Mouse (Mus musculus): ENCODE measurements at regions not wholly inside any gene's neighbourhood (a gene's known extent, or its start where the extent isn't known, plus 50 kb on each side); places are given as distances from the start of the nearest gene placed in this dataset.

DNA sequence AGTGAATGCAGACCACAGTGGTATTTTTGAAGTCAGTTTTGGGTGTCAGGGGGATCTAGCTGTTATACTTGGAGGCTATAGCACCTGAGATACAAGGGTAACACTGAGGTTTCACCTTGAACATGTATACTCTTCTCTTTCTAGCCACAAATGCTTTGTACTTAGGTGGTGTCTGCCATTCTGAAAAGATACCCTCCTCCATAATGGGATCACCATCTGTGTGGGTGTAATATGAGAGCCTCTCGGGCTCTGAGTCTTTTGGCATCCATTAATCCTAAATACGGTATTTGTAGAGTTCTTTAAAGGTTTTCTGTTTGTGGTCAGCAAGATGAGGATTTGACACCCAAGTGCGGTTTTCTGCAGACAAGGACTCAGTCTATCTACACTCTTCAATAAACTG, 295.7 kb downstream of the Klf6 start:
- TF ChIP-seq TCF12 (IDR thresholded peaks at IDR 0.05; ENCODE audit: insufficient read depth, poor library complexity, severe bottlenecking): no peak
- no peak for TF ChIP-seq E2F4 (IDR thresholded peaks at IDR 0.05; ENCODE audit: insufficient read depth)
- TF ChIP-seq MYOD1 (IDR thresholded peaks at IDR 0.05; ENCODE audit: control insufficient read depth in 1 of 3, insufficient read length in 2 of 3, low read depth in 2 of 3): no peak
- TF ChIP-seq POLR2A (IDR thresholded peaks at IDR 0.05; ENCODE audit: insufficient read length, low read depth): no peak
- no peak for TF ChIP-seq USF1 (IDR thresholded peaks at IDR 0.05; ENCODE audit: low read depth)
- no peak for TF ChIP-seq MAX (IDR thresholded peaks at IDR 0.05; ENCODE audit: low read depth)
- TF ChIP-seq TCF3 (IDR thresholded peaks at IDR 0.05; ENCODE audit: insufficient read length, low read depth): no peak
- no peak for TF ChIP-seq SRF (IDR thresholded peaks at IDR 0.05; ENCODE audit: control insufficient read depth, insufficient read length, low read depth)
- TF ChIP-seq REST (IDR thresholded peaks at IDR 0.05; ENCODE audit: insufficient read depth, insufficient read length): no peak
- no peak for TF ChIP-seq POLR2AphosphoS2 (IDR thresholded peaks at IDR 0.05; ENCODE audit: insufficient read length, low read depth)
- TF ChIP-seq CEBPB (IDR thresholded peaks at IDR 0.05; ENCODE audit: insufficient read depth, poor library complexity, severe bottlenecking): no peak
- no peak for TF ChIP-seq MYOG (IDR thresholded peaks at IDR 0.05; ENCODE audit: control insufficient read depth in 1 of 3, insufficient read depth in 1 of 3, insufficient read length in 2 of 3, low read depth in 2 of 3)
- no peaks in the 10 kb centered on the region for H3K36me3 ChIP-seq (ENCODE audit: control insufficient read depth, insufficient read depth)
- no peaks in the 10 kb centered on the region for H3K27me3 ChIP-seq (ENCODE audit: control insufficient read depth, insufficient read depth, insufficient read length)
- peak overlapping the region; percentile 24 for H3K4me2 ChIP-seq (ENCODE audit: low read depth)
- no peak overlapping the region for H3K4me3 ChIP-seq
- no peak overlapping the region for H3ac ChIP-seq (ENCODE audit: control insufficient read depth, insufficient read length)
- H3K79me2 ChIP-seq (ENCODE audit: control insufficient read depth, insufficient read depth): no peaks in the 10 kb centered on the region

DNA sequence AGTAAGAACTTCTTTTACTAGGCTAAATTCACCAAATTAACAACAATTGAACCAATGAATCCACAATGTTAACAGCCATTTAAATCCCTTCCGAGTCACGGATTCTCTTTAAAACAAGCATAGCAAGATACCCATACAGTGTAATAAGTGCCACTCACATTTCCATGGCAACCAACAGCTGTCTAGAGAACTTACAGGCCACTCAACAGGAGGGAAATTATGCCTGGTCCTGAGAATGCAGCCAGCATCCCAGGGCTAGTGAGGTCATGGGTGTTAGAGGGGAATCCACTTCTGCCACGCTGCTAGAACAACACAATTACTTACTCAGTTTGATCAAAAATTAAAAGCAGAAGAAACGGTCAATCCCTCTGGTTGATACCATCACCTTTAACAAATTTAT, 296.7 kb downstream of the Klf6 start:
- Histone ChIP-seq H3ac (ENCODE audit: control insufficient read depth, insufficient read length) (no peak overlapping the region), H3K4me3 (no peak overlapping the region), H3K27me3 (ENCODE audit: control insufficient read depth, insufficient read depth, insufficient read length) (no peaks in the 10 kb centered on the region), H3K79me2 (ENCODE audit: control insufficient read depth, insufficient read depth) (no peaks in the 10 kb centered on the region), H3K4me2 (ENCODE audit: low read depth) (no peak overlapping the region), H3K36me3 (ENCODE audit: control insufficient read depth, insufficient read depth) (no peaks in the 10 kb centered on the region)
- no peak for TF ChIP-seq MAX (IDR thresholded peaks at IDR 0.05; ENCODE audit: low read depth)

- Histone ChIP-seq H3ac (ENCODE audit: control insufficient read depth, insufficient read length) (no peak overlapping the region), H3K4me2 (ENCODE audit: low read depth) (no peak overlapping the region), H3K36me3 (ENCODE audit: control insufficient read depth, insufficient read depth) (no peaks in the 10 kb centered on the region), H3K79me2 (ENCODE audit: control insufficient read depth, insufficient read depth) (no peaks in the 10 kb centered on the region), H3K4me3 (no peak overlapping the region), H3K27me3 (ENCODE audit: control insufficient read depth, insufficient read depth, insufficient read length) (no peaks in the 10 kb centered on the region)
- no peak for TF ChIP-seq MAX (IDR thresholded peaks at IDR 0.05; ENCODE audit: low read depth)
- no peak for TF ChIP-seq POLR2AphosphoS2 (IDR thresholded peaks at IDR 0.05; ENCODE audit: insufficient read length, low read depth)
- no peak for TF ChIP-seq SRF (IDR thresholded peaks at IDR 0.05; ENCODE audit: control insufficient read depth, insufficient read length, low read depth)
- TF ChIP-seq TCF12 (IDR thresholded peaks at IDR 0.05; ENCODE audit: insufficient read depth, poor library complexity, severe bottlenecking): no peak
- TF ChIP-seq REST (IDR thresholded peaks at IDR 0.05; ENCODE audit: insufficient read depth, insufficient read length): no peak
- no peak for TF ChIP-seq TCF3 (IDR thresholded peaks at IDR 0.05; ENCODE audit: insufficient read length, low read depth)
- no peak for TF ChIP-seq MYOG (IDR thresholded peaks at IDR 0.05; ENCODE audit: control insufficient read depth in 1 of 3, insufficient read depth in 1 of 3, insufficient read length in 2 of 3, low read depth in 2 of 3)
- TF ChIP-seq USF1 (IDR thresholded peaks at IDR 0.05; ENCODE audit: low read depth): no peak
- no peak for TF ChIP-seq MYOD1 (IDR thresholded peaks at IDR 0.05; ENCODE audit: control insufficient read depth in 1 of 3, insufficient read length in 2 of 3, low read depth in 2 of 3)
- TF ChIP-seq POLR2A (IDR thresholded peaks at IDR 0.05; ENCODE audit: insufficient read length, low read depth): no peak
- TF ChIP-seq CEBPB (IDR thresholded peaks at IDR 0.05; ENCODE audit: insufficient read depth, poor library complexity, severe bottlenecking): no peak
- no peak for TF ChIP-seq E2F4 (IDR thresholded peaks at IDR 0.05; ENCODE audit: insufficient read depth)
Measured at GRCm38 (mm10) chr13:6159412-6159811, 298.1 kb downstream of the Klf6 start.

- no peak for TF ChIP-seq POLR2A (IDR thresholded peaks at IDR 0.05; ENCODE audit: insufficient read length, low read depth)
- no peak for TF ChIP-seq MAX (IDR thresholded peaks at IDR 0.05; ENCODE audit: low read depth)
- no peak for TF ChIP-seq MYOG (IDR thresholded peaks at IDR 0.05; ENCODE audit: control insufficient read depth in 1 of 3, insufficient read depth in 1 of 3, insufficient read length in 2 of 3, low read depth in 2 of 3)
- TF ChIP-seq USF1 (IDR thresholded peaks at IDR 0.05; ENCODE audit: low read depth): no peak
- no peak for TF ChIP-seq TCF12 (IDR thresholded peaks at IDR 0.05; ENCODE audit: insufficient read depth, poor library complexity, severe bottlenecking)
- no peak for TF ChIP-seq TCF3 (IDR thresholded peaks at IDR 0.05; ENCODE audit: insufficient read length, low read depth)
- TF ChIP-seq POLR2AphosphoS2 (IDR thresholded peaks at IDR 0.05; ENCODE audit: insufficient read length, low read depth): no peak
- no peak for TF ChIP-seq SRF (IDR thresholded peaks at IDR 0.05; ENCODE audit: control insufficient read depth, insufficient read length, low read depth)
- no peak for TF ChIP-seq CEBPB (IDR thresholded peaks at IDR 0.05; ENCODE audit: insufficient read depth, poor library complexity, severe bottlenecking)
- no peak for TF ChIP-seq E2F4 (IDR thresholded peaks at IDR 0.05; ENCODE audit: insufficient read depth)
- Histone ChIP-seq H3K4me2 (ENCODE audit: low read depth) (peak overlapping the region; percentile 27), H3K4me3 (no peak overlapping the region), H3K79me2 (ENCODE audit: control insufficient read depth, insufficient read depth) (no peaks in the 10 kb centered on the region), H3ac (ENCODE audit: control insufficient read depth, insufficient read length) (no peak overlapping the region), H3K27me3 (ENCODE audit: control insufficient read depth, insufficient read depth, insufficient read length) (no peaks in the 10 kb centered on the region), H3K36me3 (ENCODE audit: control insufficient read depth, insufficient read depth) (no peaks in the 10 kb centered on the region)
Measured at GRCm38 (mm10) chr13:6165916-6166315, 304.6 kb downstream of the Klf6 start.

- TF ChIP-seq E2F4 (IDR thresholded peaks at IDR 0.05; ENCODE audit: insufficient read depth): no peak
- no peak for TF ChIP-seq MAX (IDR thresholded peaks at IDR 0.05; ENCODE audit: low read depth)
- peak; percentile 86 for TF ChIP-seq CEBPB (IDR thresholded peaks at IDR 0.05; ENCODE audit: insufficient read depth, poor library complexity, severe bottlenecking)
- no peak for TF ChIP-seq POLR2AphosphoS2 (IDR thresholded peaks at IDR 0.05; ENCODE audit: insufficient read length, low read depth)
- TF ChIP-seq MYOG (IDR thresholded peaks at IDR 0.05; ENCODE audit: control insufficient read depth in 1 of 3, insufficient read depth in 1 of 3, insufficient read length in 2 of 3, low read depth in 2 of 3): peak in 1 of 3 experiments; percentile 51
- TF ChIP-seq REST (IDR thresholded peaks at IDR 0.05; ENCODE audit: insufficient read depth, insufficient read length): no peak
- TF ChIP-seq MYOD1 (IDR thresholded peaks at IDR 0.05; ENCODE audit: control insufficient read depth in 1 of 3, insufficient read length in 2 of 3, low read depth in 2 of 3): peak in 2 of 3 experiments; percentile 5 to 23
- H3K4me3 ChIP-seq: no peak overlapping the region
- no peaks in the 10 kb centered on the region for H3K79me2 ChIP-seq (ENCODE audit: control insufficient read depth, insufficient read depth)
- H3ac ChIP-seq (ENCODE audit: control insufficient read depth, insufficient read length): no peak overlapping the region
- H3K36me3 ChIP-seq (ENCODE audit: control insufficient read depth, insufficient read depth): no peaks in the 10 kb centered on the region
- H3K4me2 ChIP-seq (ENCODE audit: low read depth): peak overlapping the region; percentile 48
- H3K27me3 ChIP-seq (ENCODE audit: control insufficient read depth, insufficient read depth, insufficient read length): no peaks in the 10 kb centered on the region
Measured at GRCm38 (mm10) chr13:6167055-6167761, 305.9 kb downstream of the Klf6 start.

Measured in myocyte (in vitro differentiated cells).